Mouse (Mus musculus) embryonic facial prominence, embryonic 10.5 days (tissue): ENCODE results near the gene Rapgef2. TPM values are rescaled to one million over a fixed set of nuclear protein-coding genes. Genes with fewer than 3 reads are reported as not detected.

Experiments
- polyA plus RNA-seq: library from polyadenylated mRNA; unstranded; fragments of >200 nt; fragmentation: Nextera tagmentation; extraction: Ambion mirVana; gene quantifications from 2 replicates; pipeline ENCODE4 v1.2.1, GENCODE M21; 2016

Gene Rapgef2
- polyA plus RNA-seq, 1 experiment from 2014 or later: 5.8 TPM

Other genes starting within 250 kb of the Rapgef2 start
- 0.10 TPM in 1 of 2 replicates, not detected in the other for gene Gm17359, start 50.1 kb upstream of the Rapgef2 start, polyA plus RNA-seq